Mouse (Mus musculus) left cerebral cortex, adult 18-20 months (tissue): ENCODE data around the gene Csf3. TPM values are rescaled to one million over a fixed set of nuclear protein-coding genes. Genes with fewer than 3 reads are reported as not detected.
"Not testable (repeated sequence)": the region's sequence is repeated elsewhere in the genome, so short reads cannot be mapped to it uniquely, and the experiment has no call there.

ENCODE experiments used
- DNase-seq, 2 experiments: peaks; one replicate each; pipeline ENCODE4 v3.0.0; 2021 to 2022; ENCODE audit warnings: low spot score in 2 of 2, mixed read lengths in 1 of 2
- long read RNA-seq, 2 experiments: library from polyadenylated mRNA; stranded (forward); transcript quantifications; one replicate each; pipeline ENCODE4 v2.0.0; 2021
- total RNA-seq, 2 experiments: library from RNA; stranded (reverse); gene quantifications; 2 replicates each; pipeline ENCODE4 v1.2.3; 2021

Gene Csf3
- total RNA-seq: not detected
- long read RNA-seq, experiment 1: 0 reads
- long read RNA-seq, experiment 2: 0 reads

- DNase-seq: no peak
These were observed at the start of gene Csf3 for GRCm38 (mm10) chr11:98701213-98701670. Csf3 (plus strand) TSS chr11:98701263.

- peak; percentile 10 to 13 for DNase-seq
These were observed 46.0 kb upstream of the Csf3 start for GRCm38 (mm10) chr11:98655076-98655475.

GRCm38 (mm10) chr11:98660517-98660916, 40.5 kb upstream of the Csf3 start:
- peak; percentile 32 to 41 for DNase-seq

- DNase-seq: no peak
These were observed 37.0 kb upstream of the Csf3 start, which contains the start of gene Gsdma for GRCm38 (mm10) chr11:98664091-98664490. Gsdma (plus strand) TSS chr11:98664351.

GRCm38 (mm10) chr11:98668984-98669383, 32.1 kb upstream of the Csf3 start:
- DNase-seq: no peak

GRCm38 (mm10) chr11:98671284-98671815, 29.7 kb upstream of the Csf3 start:
- DNase-seq: no peak

- DNase-seq: no peak
These were observed 29.2 kb upstream of the Csf3 start for GRCm38 (mm10) chr11:98671857-98672256.

GRCm38 (mm10) chr11:98672482-98672881, 28.6 kb upstream of the Csf3 start:
- no peak for DNase-seq

- DNase-seq: peak; percentile 42 to 45
These were observed 27.9 kb upstream of the Csf3 start for GRCm38 (mm10) chr11:98673136-98673535.

GRCm38 (mm10) chr11:98675829-98676363, 25.2 kb upstream of the Csf3 start:
- no peak for DNase-seq

GRCm38 (mm10) chr11:98680023-98680422, 21.0 kb upstream of the Csf3 start:
- no peak for DNase-seq

- DNase-seq: not testable (repeated sequence)
These were observed 20.5 kb upstream of the Csf3 start for GRCm38 (mm10) chr11:98680595-98680994.

GRCm38 (mm10) chr11:98681186-98681585, 19.9 kb upstream of the Csf3 start:
- no peak for DNase-seq

- DNase-seq: peak; percentile 98 to 99
These were observed 19.0 kb upstream of the Csf3 start, which contains the start of gene Psmd3 for GRCm38 (mm10) chr11:98681786-98682745. Psmd3 (plus strand) TSS chr11:98682554.

- no peak for DNase-seq
These were observed 18.3 kb upstream of the Csf3 start for GRCm38 (mm10) chr11:98682811-98683210.

GRCm38 (mm10) chr11:98685642-98686041, 15.4 kb upstream of the Csf3 start:
- no peak for DNase-seq

GRCm38 (mm10) chr11:98686976-98687375, 14.1 kb upstream of the Csf3 start:
- no peak for DNase-seq

- DNase-seq: no peak
These were observed 13.1 kb upstream of the Csf3 start for GRCm38 (mm10) chr11:98688009-98688408.

GRCm38 (mm10) chr11:98693201-98693600, 7.9 kb upstream of the Csf3 start:
- DNase-seq: no peak

GRCm38 (mm10) chr11:98693746-98694145, 7.3 kb upstream of the Csf3 start:
- DNase-seq: no peak

GRCm38 (mm10) chr11:98694301-98694700, 6.8 kb upstream of the Csf3 start:
- DNase-seq: no peak

- DNase-seq: peak in 1 of 2 experiments; percentile 30
These were observed 5.7 kb upstream of the Csf3 start for GRCm38 (mm10) chr11:98695408-98695807.
